Mouse (Mus musculus) limb, embryonic 14.5 days (tissue): ENCODE measurements around the gene Ccser1. TPM values are rescaled to one million over a fixed set of nuclear protein-coding genes. Genes with fewer than 3 reads are reported as not detected.

ENCODE experiments used
- ATAC-seq: fragments of 200-750 bp; cut with Nextera tagmentation; 2 replicates; pipeline ENCODE4 v1.8.0; 2017; ENCODE audit warnings: low read depth, moderate number of reproducible peaks, moderate TSS enrichment; ENCODE audit not compliant: low FRiP score
- DNase-seq: peaks from one replicate; pipeline ENCODE4 v3.0.0-alpha.2; 2015; ENCODE audit warnings: low spot score
- H3K27ac ChIP-seq: fragments of 300-500 bp; sonication (generic); replicated peaks from 2 replicates; pipeline ENCODE4 v1.5.1; 2014; ENCODE audit warnings: low read depth, mild to moderate bottlenecking, low read length, moderate library complexity, mixed read lengths
- H3K27me3 ChIP-seq: fragments of 300-500 bp; sonication (generic); 2 replicates; pipeline ENCODE4 v1.6.1; 2014; ENCODE audit warnings: low read length, mixed read lengths; ENCODE audit not compliant: control insufficient read depth, insufficient read depth
- H3K36me3 ChIP-seq: fragments of 300-500 bp; sonication (generic); 2 replicates; pipeline ENCODE4 v1.6.1; 2014; ENCODE audit warnings: mild to moderate bottlenecking, low read length, moderate library complexity, mixed read lengths; ENCODE audit not compliant: control insufficient read depth, insufficient read depth
- H3K4me1 ChIP-seq: fragments of 300-500 bp; sonication (generic); 2 replicates; pipeline ENCODE4 v1.6.1; 2014; ENCODE audit warnings: antibody characterized with exemption, low read length, mixed read lengths; ENCODE audit not compliant: control insufficient read depth, insufficient read depth
- H3K4me2 ChIP-seq: fragments of 300-500 bp; sonication (generic); replicated peaks from 2 replicates; pipeline ENCODE4 v1.6.1; 2014; ENCODE audit warnings: low read depth, mild to moderate bottlenecking, low read length, moderate library complexity; ENCODE audit not compliant: severe bottlenecking
- H3K4me3 ChIP-seq: fragments of 300-500 bp; sonication (generic); replicated peaks from 2 replicates; pipeline ENCODE4 v1.5.1; 2014; ENCODE audit warnings: low read length
- H3K9ac ChIP-seq: fragments of 300-500 bp; sonication (generic); 2 replicates; pipeline ENCODE4 v1.6.1; 2014; ENCODE audit warnings: mild to moderate bottlenecking, low read depth, low read length, moderate library complexity; ENCODE audit not compliant: severe bottlenecking
- H3K9me3 ChIP-seq: fragments of 300-500 bp; sonication (generic); 2 replicates; pipeline ENCODE4 v1.6.1; 2016; ENCODE audit warnings: low read length; ENCODE audit not compliant: control insufficient read depth
- POLR2A ChIP-seq: fragments of 200-500 bp; IDR thresholded peaks from 2 replicates; pipeline ENCODE4 v1.8.0; 2012; ENCODE audit warnings: inconsistent platforms, mild to moderate bottlenecking, moderate library complexity, borderline replicate concordance; ENCODE audit not compliant: insufficient read depth, insufficient read length; ENCODE audit errors: extremely low read depth
- WGBS: fragments of 180-500 bp; shearing (Covaris S2); extraction: QIAGEN DNeasy Blood & Tissue Kit; methylation state at CpG from one replicate; pipeline ENCODE4 v1.1.7; 2014; 5-methylcytosine and 5-hydroxymethylcytosine counted together
- polyA plus RNA-seq, 2 experiments: library from polyadenylated mRNA; depleted of rRNA in 1 of 2; stranded (reverse) in 1 of 2; unstranded in 1 of 2; fragments of >200 nt; fragmentation: Nextera tagmentation in 1 of 2; extraction: Ambion mirVana in 1 of 2; gene quantifications; 2 replicates each; pipeline versions ENCODE4 v1.2.1 to v1.2.3; 2012 to 2014

Ccser1 gene
- polyA plus RNA-seq, 2 experiments = 5.9 to 6.6 TPM

- no peak for DNase-seq
- TF ChIP-seq POLR2A = no peak
- 42% methylated on average over 3 of the region's 3 CpGs for WGBS
- no peak for ATAC-seq
- Histone ChIP-seq H3K4me1 (no peaks in the 10 kb centered on the region), H3K9ac (no peak overlapping the region), H3K36me3 (no peaks in the 10 kb centered on the region), H3K27me3 (no peaks in the 10 kb centered on the region), H3K27ac (no peak overlapping the region), H3K9me3 (no peaks in the 10 kb centered on the region), H3K4me2 (no peak overlapping the region), H3K4me3 (no peak overlapping the region)
Measured at GRCm38 (mm10) chr6:62163826-62164225, 983.7 kb downstream of the Ccser1 start.

- no peak overlapping the region for H3K4me2 ChIP-seq
- ATAC-seq = no peak
- H3K27ac ChIP-seq = no peak overlapping the region
- H3K4me1 ChIP-seq = no peaks in the 10 kb centered on the region
- no peaks in the 10 kb centered on the region for H3K36me3 ChIP-seq
- DNase-seq = no peak
- H3K9ac ChIP-seq = no peak overlapping the region
- no peak overlapping the region for H3K4me3 ChIP-seq
- no peak for TF ChIP-seq POLR2A
- H3K27me3 ChIP-seq = no peaks in the 10 kb centered on the region
- H3K9me3 ChIP-seq = no peaks in the 10 kb centered on the region
- WGBS = 91% methylated on average over 6 of the region's 6 CpGs
Measured at GRCm38 (mm10) chr6:62196496-62197188, 1016.5 kb downstream of the Ccser1 start.

GRCm38 (mm10) chr6:62198768-62199167, 1018.6 kb downstream of the Ccser1 start:
- no peak overlapping the region for H3K4me2 ChIP-seq
- no peak for DNase-seq
- 83% methylated on average over 6 of the region's 6 CpGs for WGBS
- ATAC-seq = no peak
- H3K27me3 ChIP-seq = no peaks in the 10 kb centered on the region
- H3K9me3 ChIP-seq = no peaks in the 10 kb centered on the region
- no peaks in the 10 kb centered on the region for H3K36me3 ChIP-seq
- no peak for TF ChIP-seq POLR2A
- no peaks in the 10 kb centered on the region for H3K4me1 ChIP-seq
- H3K9ac ChIP-seq = no peak overlapping the region
- no peak overlapping the region for H3K27ac ChIP-seq
- H3K4me3 ChIP-seq = no peak overlapping the region

- Histone ChIP-seq H3K9me3 (no peaks in the 10 kb centered on the region), H3K27ac (no peak overlapping the region), H3K36me3 (no peaks in the 10 kb centered on the region), H3K4me3 (no peak overlapping the region), H3K27me3 (no peaks in the 10 kb centered on the region), H3K4me2 (no peak overlapping the region), H3K4me1 (no peaks in the 10 kb centered on the region), H3K9ac (no peak overlapping the region)
- ATAC-seq = no peak
- WGBS = 41% methylated on average over 2 of the region's 2 CpGs
- no peak for DNase-seq
- TF ChIP-seq POLR2A = no peak
Measured at GRCm38 (mm10) chr6:62205013-62205412, 1024.9 kb downstream of the Ccser1 start.

- H3K36me3 ChIP-seq = no peaks in the 10 kb centered on the region
- no peak for DNase-seq
- 59% methylated on average over 1 of the region's 1 CpGs for WGBS
- no peak overlapping the region for H3K9ac ChIP-seq
- no peak for TF ChIP-seq POLR2A
- no peaks in the 10 kb centered on the region for H3K27me3 ChIP-seq
- ATAC-seq = no peak
- H3K4me2 ChIP-seq = no peak overlapping the region
- H3K4me3 ChIP-seq = no peak overlapping the region
- H3K4me1 ChIP-seq = no peaks in the 10 kb centered on the region
- no peak overlapping the region for H3K27ac ChIP-seq
- no peaks in the 10 kb centered on the region for H3K9me3 ChIP-seq
Measured at GRCm38 (mm10) chr6:62221856-62222255, 1041.7 kb downstream of the Ccser1 start.
